Mouse (Mus musculus) T-cell, adult 2 months (primary cell): ENCODE data around the gene Vmn1r56.
"Not testable (repeated sequence)": the region's sequence is repeated elsewhere in the genome, so short reads cannot be mapped to it uniquely, and the experiment has no call there.

Source experiments
- DNase-seq: peaks from one replicate; pipeline ENCODE4 v3.0.0; 2022; ENCODE audit warnings: low spot score

Gene Vmn1r56

DNA sequence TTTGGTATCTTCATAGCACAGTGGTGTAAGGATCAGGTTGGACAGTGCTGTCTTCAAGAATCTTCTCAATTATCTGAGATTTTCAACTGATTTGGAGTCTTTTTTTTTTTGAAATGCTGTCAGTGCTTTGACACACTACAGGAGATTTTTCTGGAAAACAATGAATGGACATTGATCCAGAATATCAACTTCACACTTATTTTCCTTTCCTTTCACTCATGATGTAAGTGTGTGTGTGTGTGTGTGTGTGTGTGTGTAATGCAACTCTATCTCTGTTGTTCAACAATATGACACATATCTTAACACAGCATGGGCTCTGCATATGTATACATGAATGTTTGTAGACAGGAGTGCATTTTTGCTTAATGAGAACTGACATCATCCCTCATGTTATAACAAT lies at the start of gene Vmn1r56:
Gene Vmn1r56, minus strand, starts transcription at position 101 of the 400 bp plus-strand sequence.
- not testable (repeated sequence) for DNase-seq

- DNase-seq, result not testable (repeated sequence)
Measured at GRCm38 (mm10) chr7:5218193-5218592, 21.6 kb upstream of the Vmn1r56 start, which contains the start of gene Vmn1r57. TSS of gene Vmn1r57 (plus strand) at chr7:5218493.

GRCm38 (mm10) chr7:5149570-5149969 lies 47.0 kb downstream of the Vmn1r56 start, which contains the start of gene Vmn1r55:
TSS of gene Vmn1r55 (minus strand) at chr7:5149670.
- not testable (repeated sequence) for DNase-seq
